Mouse (Mus musculus): ENCODE data around the gene F2.

DNA sequence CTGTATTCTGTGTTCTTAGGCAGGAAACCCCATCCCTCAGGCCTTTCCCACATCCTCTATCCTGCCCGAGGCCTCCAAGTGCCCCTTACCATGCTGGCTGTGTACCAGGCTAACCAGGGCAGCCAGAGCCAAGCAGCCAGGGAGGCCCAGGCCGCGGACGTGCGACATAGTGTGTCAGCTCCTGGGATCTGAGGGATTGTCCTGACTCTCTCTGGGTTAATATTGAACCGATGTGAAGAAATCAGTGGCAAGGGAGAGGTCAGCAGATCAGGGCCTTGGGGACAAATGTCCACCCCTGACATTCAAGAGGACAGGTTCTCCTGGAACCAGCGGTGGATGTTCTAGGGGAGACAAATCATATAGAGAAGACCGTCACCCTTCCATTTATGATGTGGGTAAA is at the start of gene F2:
- TF ChIP-seq GATA1 (IDR thresholded peaks at IDR 0.05; ENCODE audit: borderline replicate concordance, low read length) (no peak), FLI1 (IDR thresholded peaks at IDR 0.05; ENCODE audit: low read length) (no peak)
